Mouse (Mus musculus) heart, postnatal 10 days (tissue): ENCODE measurements around the gene Rtn2. TPM values are rescaled to one million over a fixed set of nuclear protein-coding genes. Genes with fewer than 3 reads are reported as not detected.

Experiments
- DNase-seq, 2 experiments: peaks; one replicate each; pipeline ENCODE4 v3.0.0; 2021
- intact Hi-C: fragments of 180-260 bp; cut with DNase I; formaldehyde crosslinking; loops from one replicate; pipeline ENCODE4 v1.15.1; 2025
- total RNA-seq, 2 experiments: library from RNA; stranded (reverse); gene quantifications; 2 replicates each; pipeline ENCODE4 v1.2.3; 2021

The Rtn2 gene
- total RNA-seq, 2 experiments from 2014 or later: 67.9 to 82.8 TPM

DNA sequence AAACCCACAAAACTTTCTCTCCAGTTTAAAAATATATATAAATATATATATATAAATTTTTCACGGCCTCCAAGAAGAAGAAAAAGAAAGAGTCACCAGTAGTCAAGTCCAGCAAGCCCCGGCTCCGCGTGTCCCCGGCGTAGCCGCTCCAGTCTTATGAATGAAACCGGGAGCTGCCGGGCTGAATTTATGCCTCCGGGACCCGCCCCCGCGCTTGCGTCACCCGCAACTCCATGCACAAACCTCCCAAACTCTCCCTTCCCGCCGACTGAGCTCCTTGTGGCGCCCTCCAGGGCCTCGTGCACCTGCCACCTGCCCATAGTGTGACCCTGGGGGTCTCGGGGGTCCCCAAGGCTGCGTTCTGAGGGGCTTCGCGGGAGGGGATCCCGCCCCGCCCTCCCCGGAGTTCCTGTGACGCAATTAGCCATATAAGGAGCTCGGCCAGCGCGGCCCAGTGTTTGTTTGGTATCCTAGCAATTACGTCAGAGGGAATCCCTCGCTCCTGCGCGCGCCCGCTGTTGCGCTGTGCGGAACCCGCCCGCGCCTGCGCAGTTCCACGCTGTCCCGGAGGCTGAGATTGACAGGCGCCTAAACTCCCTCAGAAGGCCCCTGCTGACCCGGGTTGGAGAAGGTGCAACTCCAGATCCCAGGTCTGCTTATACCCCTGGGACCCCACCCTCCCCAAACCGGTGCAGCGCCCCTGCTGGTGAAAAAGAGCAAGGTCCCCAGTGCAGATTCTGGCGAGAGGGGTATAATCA, 27.6 kb downstream of the Rtn2 start, which contains the start of gene Fosb:
Gene Fosb, minus strand, starts transcription at position 168 of the 758 bp plus-strand sequence.
- intact Hi-C loops: no loop called here
- peak; percentile 97 for DNase-seq

GRCm38 (mm10) chr7:19311991-19312390, 29.6 kb downstream of the Rtn2 start:
- intact Hi-C loops: no loop called here
- no peak for DNase-seq

GRCm38 (mm10) chr7:19314033-19314432, 31.6 kb downstream of the Rtn2 start:
- intact Hi-C loops: no loop called here

GRCm38 (mm10) chr7:19316451-19317161, 34.2 kb downstream of the Rtn2 start:
- DNase-seq: peak; percentile 52

More at GRCm38 (mm10) chr7:19314033-19314432, 31.6 kb downstream of the Rtn2 start:
- DNase-seq: no peak

GRCm38 (mm10) chr7:19318201-19318600, 35.8 kb downstream of the Rtn2 start:
- no peak for DNase-seq
- intact Hi-C loops: no loop called here

More at GRCm38 (mm10) chr7:19316451-19317161, 34.2 kb downstream of the Rtn2 start:
- intact Hi-C loops: no loop called here

DNA sequence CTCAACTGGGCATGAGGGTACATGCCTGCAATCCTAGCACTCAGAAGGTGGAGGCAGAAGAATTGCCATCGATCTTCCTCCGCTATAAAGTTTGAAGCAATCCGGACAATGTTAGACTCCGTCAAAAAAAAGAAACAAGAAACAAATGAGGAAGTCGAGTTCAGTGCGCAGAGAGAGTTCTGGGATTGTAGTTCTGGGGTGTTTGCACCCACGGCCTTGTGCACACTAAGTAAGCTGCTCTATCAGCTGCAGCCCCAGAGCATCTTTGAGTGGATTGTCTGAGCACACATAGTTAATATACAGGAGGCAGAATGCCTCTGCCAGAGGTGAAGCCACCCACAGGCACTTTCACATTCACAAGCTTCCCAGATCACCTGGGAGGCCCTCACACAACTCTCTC, 36.3 kb downstream of the Rtn2 start:
- intact Hi-C loops: no loop called here
- no peak for DNase-seq

DNA sequence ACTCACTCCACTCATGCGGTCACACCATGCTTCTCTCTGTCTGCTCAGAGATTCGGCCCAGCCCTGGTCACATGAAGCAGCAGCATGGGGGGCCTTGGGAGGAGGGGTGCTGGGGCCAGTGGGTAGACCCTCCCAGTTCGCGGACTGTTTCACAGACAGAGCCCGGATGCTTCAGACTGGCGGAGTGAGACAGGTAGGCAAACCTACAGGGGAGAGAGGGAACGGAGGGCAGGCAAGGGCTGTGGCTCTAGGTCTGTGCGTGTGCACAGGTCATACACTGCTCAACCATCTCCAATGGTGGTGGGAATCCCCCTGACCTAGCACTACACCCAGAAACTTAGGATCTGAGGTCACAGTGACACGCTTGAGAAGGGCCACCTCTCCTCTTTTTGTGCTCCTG, 37.0 kb downstream of the Rtn2 start:
- peak in 1 of 2 experiments; percentile 54 for DNase-seq
- intact Hi-C loops: no loop called here

DNA sequence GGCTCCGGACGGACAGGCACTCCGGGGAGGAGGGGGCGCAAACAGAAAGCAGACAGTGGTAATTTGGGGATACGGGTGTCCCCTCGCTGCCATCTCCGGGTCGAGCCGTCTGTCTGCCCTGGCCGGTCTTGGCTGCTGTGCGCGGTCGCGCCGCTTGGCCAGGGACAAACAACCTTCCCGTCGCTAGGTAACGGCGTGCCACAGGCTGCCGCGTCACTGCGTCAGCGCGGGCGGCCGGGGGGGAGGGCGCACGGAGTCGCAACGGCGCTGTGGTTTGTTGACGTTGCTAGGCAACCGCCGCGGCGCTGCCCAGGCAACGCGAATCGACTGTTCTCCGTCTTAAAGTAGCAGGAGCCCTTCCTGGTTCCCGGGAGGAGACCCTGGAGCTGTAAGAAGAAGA, 37.5 kb downstream of the Rtn2 start:
- intact Hi-C loops: no loop called here
- peak; percentile 97 to 98 for DNase-seq

GRCm38 (mm10) chr7:19320637-19321036, 38.2 kb downstream of the Rtn2 start:
- intact Hi-C loops: no loop called here

DNA sequence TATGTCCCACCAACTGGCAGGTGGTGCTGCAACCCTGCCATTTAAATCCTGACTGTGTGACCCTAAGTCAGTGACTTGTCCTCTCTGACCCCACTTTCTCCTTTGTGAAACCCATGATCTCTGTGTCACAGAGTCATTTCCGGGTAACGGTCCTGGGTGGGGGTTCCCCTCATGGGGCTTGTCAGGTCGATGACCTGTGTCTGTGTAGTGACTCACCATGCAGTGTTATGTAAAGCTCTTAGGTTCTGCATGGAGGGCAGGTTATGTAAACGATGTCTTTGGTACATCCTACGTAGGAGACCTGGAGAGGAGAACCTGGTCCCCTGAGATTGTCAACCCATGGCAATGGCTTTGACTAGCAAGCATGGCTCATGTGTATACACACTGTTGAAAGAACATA, 39.0 kb downstream of the Rtn2 start:
- DNase-seq: no peak
- intact Hi-C loops: no loop called here

More at GRCm38 (mm10) chr7:19320637-19321036, 38.2 kb downstream of the Rtn2 start:
- no peak for DNase-seq

GRCm38 (mm10) chr7:19322489-19322888, 40.1 kb downstream of the Rtn2 start:
- intact Hi-C loops: no loop called here
- no peak for DNase-seq

GRCm38 (mm10) chr7:19324221-19324620, 41.8 kb downstream of the Rtn2 start:
- DNase-seq: no peak
- intact Hi-C loops: no loop called here

- intact Hi-C loops: no loop called here
These were observed 43.1 kb downstream of the Rtn2 start for GRCm38 (mm10) chr7:19325262-19326199.

DNA sequence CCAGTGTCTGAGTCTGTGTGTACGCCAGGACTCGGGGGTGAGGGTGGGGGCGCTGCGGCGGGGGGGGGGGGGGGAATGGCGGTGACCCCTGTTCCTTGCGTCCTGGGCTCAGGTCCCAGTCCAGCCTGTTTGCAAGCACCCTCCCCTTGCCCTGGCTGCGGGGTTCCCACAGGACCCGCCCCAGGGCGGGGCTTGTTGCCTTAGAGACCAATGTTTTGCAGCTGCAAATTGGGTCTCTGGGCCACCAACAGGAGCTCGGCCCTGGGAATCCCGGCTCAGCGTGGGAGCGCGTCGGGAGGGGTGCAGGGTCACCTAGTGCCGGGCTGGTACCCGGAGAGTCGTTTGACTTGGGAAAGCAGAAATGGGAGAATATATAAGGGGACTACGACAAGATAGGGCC, 43.9 kb downstream of the Rtn2 start:
- DNase-seq: peak; percentile 96
- intact Hi-C loops: no loop called here

More at GRCm38 (mm10) chr7:19325262-19326199, 43.1 kb downstream of the Rtn2 start:
- DNase-seq: no peak

DNA sequence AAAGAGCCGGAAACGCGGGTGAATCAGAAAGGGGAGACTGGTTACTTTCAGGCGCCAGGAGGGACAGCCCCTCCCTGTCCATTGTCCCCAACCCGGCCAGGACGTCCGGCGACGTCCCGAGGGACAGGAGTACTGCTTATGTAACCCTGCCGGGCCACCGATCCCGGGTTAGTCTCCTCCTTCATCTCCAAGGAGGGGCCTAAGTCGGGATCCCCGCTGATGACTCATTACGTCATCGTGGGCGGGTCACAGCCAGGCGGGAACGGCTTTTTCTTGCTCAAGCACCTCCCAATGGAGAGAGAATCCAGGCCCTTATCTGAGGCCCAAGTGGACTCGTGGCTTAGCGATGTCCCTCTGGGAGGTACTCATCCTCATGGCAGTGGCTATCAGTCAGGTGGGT, 44.7 kb downstream of the Rtn2 start:
- intact Hi-C loops: no loop called here
- DNase-seq: peak; percentile 95 to 96

GRCm38 (mm10) chr7:19327782-19328181, 45.4 kb downstream of the Rtn2 start:
- intact Hi-C loops: loop anchor here (2.0 kb wide), 1 partner anchor 15 kb away; no protein-coding TSS in a partner anchor
- no peak for DNase-seq

GRCm38 (mm10) chr7:19328425-19328824, 46.0 kb downstream of the Rtn2 start:
- intact Hi-C loops: loop anchor here (2.0 kb wide), 1 partner anchor 14 kb away; no protein-coding TSS in a partner anchor
- DNase-seq: no peak

DNA sequence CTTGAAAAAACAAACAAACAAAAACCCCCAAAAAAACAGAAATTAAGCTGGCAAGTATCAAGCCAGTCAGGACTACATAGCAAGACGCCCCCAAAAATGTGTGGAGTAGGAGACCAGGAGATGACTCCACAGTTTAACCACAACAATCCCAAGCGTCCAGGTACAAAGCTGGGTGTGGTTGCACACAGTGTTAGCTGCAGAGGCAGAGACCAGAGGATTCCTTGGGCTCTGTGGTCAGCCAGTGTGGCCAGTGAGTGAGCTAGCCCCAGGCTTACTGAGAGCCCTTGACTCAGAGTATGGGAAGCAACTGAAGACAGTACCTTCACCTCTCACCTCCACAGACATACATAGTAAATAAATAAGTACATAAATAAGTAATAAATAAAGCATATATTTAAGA, 49.5 kb downstream of the Rtn2 start:
- intact Hi-C loops: no loop called here
- DNase-seq: no peak

DNA sequence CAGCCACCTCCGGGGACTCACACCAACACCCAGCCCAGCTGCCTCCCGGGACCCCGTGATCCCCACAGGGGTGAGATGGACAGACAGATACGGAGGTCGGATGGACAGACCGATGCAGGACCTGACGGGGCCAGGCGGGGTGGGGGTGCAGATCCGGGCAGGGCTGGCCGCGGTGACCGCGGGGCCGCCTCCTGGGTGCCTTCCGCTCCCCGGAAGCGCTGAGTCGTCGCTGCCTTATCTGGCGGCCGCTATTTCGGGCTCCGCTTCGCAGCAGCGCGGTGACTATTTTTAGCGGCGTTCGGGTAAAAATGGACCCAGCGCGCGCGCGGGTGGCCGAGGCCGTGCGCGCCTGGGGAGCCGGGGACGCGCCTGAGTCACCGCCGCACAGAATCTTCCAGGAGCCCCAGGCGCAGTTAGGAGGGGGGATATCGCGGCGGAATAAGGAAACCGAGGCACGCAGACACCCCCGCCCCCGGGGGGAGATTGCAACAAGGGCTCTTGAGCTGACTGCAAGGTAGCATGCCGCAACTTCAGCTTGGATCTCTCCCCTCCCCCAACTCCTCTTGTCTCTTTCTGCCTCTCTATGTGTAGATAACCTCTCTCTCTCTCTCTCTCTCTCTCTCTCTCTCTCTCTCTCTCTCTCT, 50.4 kb downstream of the Rtn2 start:
- DNase-seq: peak; percentile 90 to 92
- intact Hi-C loops: no loop called here

DNA sequence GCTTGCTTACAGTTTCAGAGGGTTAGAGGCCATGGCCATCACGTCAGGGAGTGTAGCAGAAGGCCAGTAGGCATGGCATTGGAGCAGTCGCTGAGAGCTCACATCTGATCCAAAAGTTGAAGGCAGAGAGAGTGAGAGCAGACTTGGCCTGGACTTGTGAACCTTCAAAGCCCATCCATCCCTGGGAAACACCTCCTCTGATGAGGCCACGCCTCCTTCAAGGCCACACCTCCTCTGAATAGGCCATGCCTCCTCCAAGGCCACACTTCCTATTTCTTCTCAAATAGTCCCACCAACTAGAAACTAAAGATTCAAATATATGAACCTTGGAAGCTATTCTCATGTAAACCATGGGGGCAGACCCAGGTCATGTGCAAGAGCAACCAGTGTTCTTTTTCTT, 53.2 kb downstream of the Rtn2 start:
- intact Hi-C loops: no loop called here
- DNase-seq: no peak
